Mouse (Mus musculus) ES-E14 (cell line): ENCODE measurements around the gene C2cd4a.

ENCODE experiments used
- CHD2 ChIP-seq: IDR thresholded peaks from 2 replicates; pipeline ENCODE4 v1.6.1; 2014; ENCODE audit warnings: mild to moderate bottlenecking, low read depth, low read length, inconsistent platforms
- HCFC1 ChIP-seq: IDR thresholded peaks from 2 replicates; pipeline ENCODE4 v1.6.1; 2012; ENCODE audit warnings: low read length, inconsistent platforms, borderline replicate concordance; ENCODE audit not compliant: insufficient read depth
- ZNF384 ChIP-seq: IDR thresholded peaks from 2 replicates; pipeline ENCODE4 v1.6.1; 2012; ENCODE audit warnings: low read depth, low read length, inconsistent platforms

DNA sequence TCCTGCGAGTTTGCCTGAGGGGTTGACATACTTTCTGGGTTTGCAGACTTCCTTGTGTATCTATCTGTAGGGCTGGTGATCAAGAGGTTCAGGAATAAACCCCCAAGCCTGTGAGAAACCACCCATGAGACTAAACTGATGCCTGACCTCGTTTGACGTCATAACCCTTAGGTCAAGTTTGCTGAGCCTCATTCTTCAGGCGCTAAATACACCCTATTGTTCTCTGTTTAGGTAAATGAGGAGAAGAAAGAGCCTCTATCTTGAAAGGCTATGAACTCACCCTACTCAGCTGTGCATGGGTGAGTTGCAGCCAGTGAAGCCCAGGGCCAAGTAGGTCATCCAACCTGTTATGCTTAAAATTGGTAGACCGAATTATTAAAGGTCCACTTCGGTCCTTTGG is 49.3 kb downstream of the C2cd4a start:
- TF ChIP-seq HCFC1: no peak
- no peak for TF ChIP-seq ZNF384
- TF ChIP-seq CHD2: no peak
